Mouse (Mus musculus): ENCODE measurements around the gene Ldlrad3. TPM values are rescaled to one million over a fixed set of nuclear protein-coding genes. Genes with fewer than 3 reads are reported as not detected.

Ldlrad3 gene
- total and polyA plus RNA-seq, 3 experiments: 3.5 to 6.1 TPM; not detected in 1

DNA sequence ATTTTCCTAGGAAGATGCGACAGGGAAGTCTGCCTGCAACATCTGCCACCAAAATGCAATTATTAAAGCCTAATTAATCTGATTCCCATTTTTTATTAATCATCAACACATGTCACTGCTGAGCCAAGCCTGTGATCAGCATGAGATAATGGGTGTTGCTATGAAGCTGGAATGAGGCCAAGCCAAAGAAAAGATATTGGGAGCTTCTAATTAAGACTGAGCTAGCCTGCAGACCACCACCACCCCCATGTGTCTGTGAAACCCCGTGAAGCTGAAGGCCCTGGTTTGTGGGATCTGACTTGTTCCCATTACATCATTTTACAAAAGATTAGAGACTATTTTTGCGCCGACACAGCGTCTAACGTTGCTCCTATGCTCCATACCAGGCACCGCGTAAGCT is 161.7 kb downstream of the Ldlrad3 start:
- no peaks in the 10 kb centered on the region for H3K79me2 ChIP-seq (ENCODE audit: control insufficient read depth, insufficient read depth, low read length, poor library complexity)
- H3K36me3 ChIP-seq (ENCODE audit: control insufficient read depth in 1 of 2, insufficient read depth in 2 of 2, low read length in 2 of 2): no peaks in the 10 kb centered on the region
- H3K9ac ChIP-seq (ENCODE audit: control insufficient read depth, low read depth, low read length, poor library complexity, severe bottlenecking): no peak overlapping the region
- no peak overlapping the region for H3K27ac ChIP-seq (ENCODE audit: control insufficient read depth, low read depth, low read length)
- no peaks in the 10 kb centered on the region for H3K9me3 ChIP-seq (replicated peaks; ENCODE audit: insufficient read depth, low read length)
- no peak overlapping the region for H3K4me3 ChIP-seq (ENCODE audit: control insufficient read depth in 1 of 2, insufficient read depth in 1 of 2, low read depth in 2 of 2, low read length in 2 of 2)
- no peak for DNase-seq (ENCODE audit: low read depth, low spot score)
- no peaks in the 10 kb centered on the region for H3K27me3 ChIP-seq (ENCODE audit: control insufficient read depth in 1 of 2, insufficient read depth in 2 of 2, low read length in 2 of 2)
- peaks cover 0 to 3% of the 10 kb centered on the region in 2 experiments; a peak in 1 of 4 replicates for H3K4me1 ChIP-seq (ENCODE audit: control insufficient read depth in 1 of 2, insufficient read depth in 2 of 2, low read length in 2 of 2)
- no peak for TF ChIP-seq KAT2A (conservative IDR thresholded peaks at IDR 0.05; ENCODE audit: low read depth, low read length)
- no peak for TF ChIP-seq MAX (IDR thresholded peaks at IDR 0.05; ENCODE audit: low read length)

DNA sequence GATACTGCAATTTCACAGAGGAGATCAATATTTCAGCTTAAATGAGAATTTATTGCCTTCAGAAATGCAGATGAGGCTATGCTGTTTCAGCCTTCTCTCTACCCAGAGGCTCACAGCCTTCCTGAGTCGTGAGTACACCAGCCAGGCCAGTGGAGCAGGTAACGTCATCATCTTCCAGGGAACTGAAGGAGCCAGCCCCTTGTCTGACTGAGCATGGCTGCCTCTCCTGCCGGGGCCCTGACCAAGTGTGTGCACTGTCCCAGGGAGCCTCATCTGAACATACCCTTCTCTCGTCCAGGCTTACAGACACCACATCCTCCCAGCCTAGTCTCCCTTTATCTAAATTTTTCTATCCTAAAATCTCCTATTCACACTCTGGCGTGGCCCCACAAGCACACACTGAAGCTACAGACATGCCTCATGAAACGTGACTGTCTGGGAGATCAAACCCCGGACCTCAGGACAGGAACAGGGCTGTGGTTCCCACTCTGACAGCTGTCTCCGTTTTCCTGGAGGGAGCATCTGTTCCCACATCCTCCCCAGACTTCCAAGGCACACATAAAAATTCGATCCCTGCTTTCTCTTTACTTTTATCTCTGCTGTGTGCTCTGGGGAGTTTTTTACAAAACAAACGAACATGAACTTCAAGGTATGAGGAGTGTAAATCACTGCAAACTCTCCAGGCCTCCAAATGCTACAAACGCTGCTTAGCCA is 164.7 kb downstream of the Ldlrad3 start:
- Histone ChIP-seq H3K36me3 (ENCODE audit: control insufficient read depth in 1 of 2, insufficient read depth in 2 of 2, low read length in 2 of 2) (no peaks in the 10 kb centered on the region), H3K9me3 (replicated peaks; ENCODE audit: insufficient read depth, low read length) (no peaks in the 10 kb centered on the region), H3K4me3 (ENCODE audit: control insufficient read depth in 1 of 2, insufficient read depth in 1 of 2, low read depth in 2 of 2, low read length in 2 of 2) (no peak overlapping the region), H3K9ac (ENCODE audit: control insufficient read depth, low read depth, low read length, poor library complexity, severe bottlenecking) (no peak overlapping the region), H3K27ac (ENCODE audit: control insufficient read depth, low read depth, low read length) (no peak overlapping the region), H3K4me1 (ENCODE audit: control insufficient read depth in 1 of 2, insufficient read depth in 2 of 2, low read length in 2 of 2) (peaks cover 0 to 3% of the 10 kb centered on the region in 2 experiments; a peak in 1 of 4 replicates), H3K79me2 (ENCODE audit: control insufficient read depth, insufficient read depth, low read length, poor library complexity) (no peaks in the 10 kb centered on the region), H3K27me3 (ENCODE audit: control insufficient read depth in 1 of 2, insufficient read depth in 2 of 2, low read length in 2 of 2) (no peaks in the 10 kb centered on the region)
- no peak for TF ChIP-seq ZC3H11A (IDR thresholded peaks at IDR 0.05; ENCODE audit: low read depth, low read length)
- no peak for TF ChIP-seq HCFC1 (IDR thresholded peaks at IDR 0.05; ENCODE audit: low read depth, low read length)
- no peak for TF ChIP-seq CHD1 (IDR thresholded peaks at IDR 0.05; ENCODE audit: low read depth, low read length)
- no peak for TF ChIP-seq MAFK (IDR thresholded peaks at IDR 0.05; ENCODE audit: borderline replicate concordance, low read depth, low read length)
- no peak for TF ChIP-seq ETS1 (IDR thresholded peaks at IDR 0.05; ENCODE audit: low read depth, low read length)
- TF ChIP-seq SMC3 (IDR thresholded peaks at IDR 0.05; ENCODE audit: low read depth, low read length): no peak
- no peak for TF ChIP-seq KAT2A (conservative IDR thresholded peaks at IDR 0.05; ENCODE audit: low read depth, low read length)
- no peak for TF ChIP-seq JUND (IDR thresholded peaks at IDR 0.05; ENCODE audit: low read depth, low read length)
- no peak for TF ChIP-seq POLR2A (IDR thresholded peaks at IDR 0.05; ENCODE audit: control insufficient read depth in 1 of 2, insufficient read depth in 1 of 2, low read depth in 1 of 2, low read length in 2 of 2, poor library complexity in 1 of 2)
- no peak for DNase-seq (ENCODE audit: low read depth, low spot score)

DNA sequence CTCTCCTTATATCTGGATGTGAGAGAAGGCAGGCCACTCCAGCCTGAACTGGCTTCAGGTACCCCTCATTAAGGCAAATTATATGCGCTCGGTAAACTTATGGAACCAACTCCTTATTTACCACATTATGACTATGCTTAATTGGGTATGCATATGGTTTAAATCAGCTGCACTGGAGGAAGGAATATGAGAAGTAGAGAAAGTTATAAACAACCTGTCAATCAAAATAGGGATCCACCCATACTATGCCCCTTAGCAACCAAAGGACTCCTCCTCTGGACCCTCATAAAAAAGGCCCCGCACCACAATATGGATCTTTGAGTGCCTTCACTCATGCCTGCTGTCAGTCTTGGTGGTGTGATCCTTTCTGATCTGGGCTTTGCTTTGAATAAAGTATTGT is 165.6 kb downstream of the Ldlrad3 start:
- Histone ChIP-seq H3K36me3 (ENCODE audit: control insufficient read depth in 1 of 2, insufficient read depth in 2 of 2, low read length in 2 of 2) (no peaks in the 10 kb centered on the region), H3K4me3 (ENCODE audit: control insufficient read depth in 1 of 2, insufficient read depth in 1 of 2, low read depth in 2 of 2, low read length in 2 of 2) (no peak overlapping the region), H3K27ac (ENCODE audit: control insufficient read depth, low read depth, low read length) (no peak overlapping the region), H3K79me2 (ENCODE audit: control insufficient read depth, insufficient read depth, low read length, poor library complexity) (no peaks in the 10 kb centered on the region), H3K9ac (ENCODE audit: control insufficient read depth, low read depth, low read length, poor library complexity, severe bottlenecking) (no peak overlapping the region), H3K4me1 (ENCODE audit: control insufficient read depth in 1 of 2, insufficient read depth in 2 of 2, low read length in 2 of 2) (peaks cover 0 to 3% of the 10 kb centered on the region in 2 experiments; a peak in 1 of 4 replicates), H3K9me3 (replicated peaks; ENCODE audit: insufficient read depth, low read length) (no peaks in the 10 kb centered on the region), H3K27me3 (ENCODE audit: control insufficient read depth in 1 of 2, insufficient read depth in 2 of 2, low read length in 2 of 2) (no peaks in the 10 kb centered on the region)
- TF ChIP-seq POLR2AphosphoS5 (IDR thresholded peaks at IDR 0.05; ENCODE audit: borderline replicate concordance, low read depth, low read length) (no peak), KAT2A (conservative IDR thresholded peaks at IDR 0.05; ENCODE audit: low read depth, low read length) (no peak), MAZ (IDR thresholded peaks at IDR 0.05; ENCODE audit: low read depth, low read length) (no peak), MYB (IDR thresholded peaks at IDR 0.05; ENCODE audit: low read depth, low read length) (no peak), RAD21 (IDR thresholded peaks at IDR 0.05; ENCODE audit: low read depth, low read length) (no peak), MXI1 (IDR thresholded peaks at IDR 0.05; ENCODE audit: low read depth, low read length) (no peak), TBP (IDR thresholded peaks at IDR 0.05; ENCODE audit: low read depth, low read length) (no peak), SMC3 (IDR thresholded peaks at IDR 0.05; ENCODE audit: low read depth, low read length) (no peak), TCF12 (IDR thresholded peaks at IDR 0.05; ENCODE audit: low read depth, low read length) (no peak), ZNF384 (IDR thresholded peaks at IDR 0.05; ENCODE audit: low read depth, low read length) (no peak)
- DNase-seq (ENCODE audit: low read depth, low spot score): no peak
